Mouse (Mus musculus) liver, embryonic 14.5 days (tissue): Measurements from ENCODE around the gene Myl12a. TPM values are rescaled to one million over a fixed set of nuclear protein-coding genes. Genes with fewer than 3 reads are reported as not detected.
A peak's percentile ranks its signal among the peaks of the same experiment; 100 is the strongest.
"Not testable (repeated sequence)": the region's sequence is repeated elsewhere in the genome, so short reads cannot be mapped to it uniquely, and the experiment has no call there.

Experiments
- ATAC-seq: fragments of 200-750 bp; cut with Nextera tagmentation; 2 replicates; pipeline ENCODE4 v1.8.0; 2017; ENCODE audit warnings: moderate number of reproducible peaks, mild to moderate bottlenecking, moderate library complexity; ENCODE audit not compliant: insufficient read depth
- DNase-seq, 3 experiments: peaks; one replicate each; pipeline ENCODE4 v3.0.0-alpha.2; 2012 to 2013; ENCODE audit warnings: low read depth in 3 of 3, low spot score in 3 of 3
- H3K27ac ChIP-seq: fragments of 300-500 bp; sonication (generic); 2 replicates; pipeline ENCODE4 v1.5.1; 2014; ENCODE audit warnings: moderate library complexity, mild to moderate bottlenecking, control low read depth, inconsistent platforms
- H3K27me3 ChIP-seq: fragments of 300-500 bp; sonication (generic); 2 replicates; pipeline ENCODE4 v1.6.1; 2014; ENCODE audit warnings: mild to moderate bottlenecking, low read length, moderate library complexity; ENCODE audit not compliant: control insufficient read depth, insufficient read depth
- H3K36me3 ChIP-seq: fragments of 300-500 bp; sonication (generic); replicated peaks from 2 replicates; pipeline ENCODE4 v1.6.1; 2014; ENCODE audit warnings: low read depth; ENCODE audit not compliant: control insufficient read depth, insufficient read depth
- H3K4me1 ChIP-seq, 2 experiments: fragments of 200-500 bp in 1 of 2; fragments of 300-500 bp in 1 of 2; sonication (generic) in 1 of 2; replicated peaks; 2 replicates each; pipeline ENCODE4 v1.6.1; 2012 to 2014; ENCODE audit warnings: antibody characterized with exemption in 1 of 2, inconsistent platforms in 1 of 2, low read length in 1 of 2; ENCODE audit not compliant: control insufficient read depth in 2 of 2, insufficient read depth in 2 of 2
- H3K4me2 ChIP-seq: fragments of 300-500 bp; sonication (generic); 2 replicates; pipeline ENCODE4 v1.6.1; 2014; ENCODE audit warnings: low read depth, mild to moderate bottlenecking, control low read depth, moderate library complexity
- H3K4me3 ChIP-seq, 2 experiments: fragments of 200-500 bp in 1 of 2; fragments of 300-500 bp in 1 of 2; sonication (generic) in 1 of 2; 2 replicates each; pipeline ENCODE4 v1.5.1; 2012 to 2014; ENCODE audit warnings: low read depth in 2 of 2, low read length in 2 of 2, mild to moderate bottlenecking in 2 of 2, control low read depth in 1 of 2, inconsistent platforms in 1 of 2, moderate library complexity in 1 of 2; ENCODE audit not compliant: insufficient read depth in 1 of 2
- H3K9ac ChIP-seq: fragments of 300-500 bp; sonication (generic); replicated peaks from 2 replicates; pipeline ENCODE4 v1.6.1; 2014; ENCODE audit warnings: mild to moderate bottlenecking, control low read depth, moderate library complexity
- H3K9me3 ChIP-seq: fragments of 300-500 bp; sonication (generic); 2 replicates; pipeline ENCODE4 v1.6.1; 2016; ENCODE audit warnings: low read length, mixed read lengths; ENCODE audit not compliant: control insufficient read depth
- CTCF ChIP-seq: IDR thresholded peaks from 2 replicates; pipeline ENCODE4 v1.5.1; 2016; ENCODE audit warnings: antibody characterized with exemption, low read depth, control low read depth
- EP300 ChIP-seq: IDR thresholded peaks from 2 replicates; pipeline ENCODE4 v1.6.1; 2016; ENCODE audit warnings: antibody characterized with exemption, low read depth
- WGBS: fragments of 180-500 bp; shearing (Covaris S2); extraction: QIAGEN DNeasy Blood & Tissue Kit; methylation state at CpG from one replicate; pipeline ENCODE4 v1.1.7; 2014; ENCODE audit not compliant: insufficient replicate concordance; 5-methylcytosine and 5-hydroxymethylcytosine counted together
- polyA plus RNA-seq, 2 experiments: library from polyadenylated mRNA; depleted of rRNA in 1 of 2; stranded (reverse) in 1 of 2; unstranded in 1 of 2; fragments of >200 nt; fragmentation: Nextera tagmentation in 1 of 2; extraction: Ambion mirVana in 1 of 2; gene quantifications; 2 replicates each; pipeline versions ENCODE4 v1.2.1 to v1.2.3; 2012 to 2014

Myl12a gene
- polyA plus RNA-seq, 2 experiments = 92.7 to 163 TPM

GRCm38 (mm10) chr17:70968606-70969191 is 34.0 kb downstream of the Myl12a start:
- TF ChIP-seq EP300 (no peak), CTCF (peak; percentile 35; the same call in 1 of the 2 replicates)
- Histone ChIP-seq H3K36me3 (no peaks in the 10 kb centered on the region), H3K4me2 (no peak overlapping the region), H3K27ac (no peak overlapping the region), H3K27me3 (no peaks in the 10 kb centered on the region), H3K9me3 (no peaks in the 10 kb centered on the region), H3K4me3 (no peak overlapping the region), H3K9ac (no peak overlapping the region), H3K4me1 (0 out of 4 replicates have a peak, but pooled peaks cover 0 to 1% of the 10 kb centered on the region in 2 experiments)
- DNase-seq (no peak), ATAC-seq (no peak)
- 26% methylated on average over 8 of the region's 8 CpGs for WGBS

- H3K27ac ChIP-seq = no peak overlapping the region
- no peak overlapping the region for H3K4me2 ChIP-seq
- H3K36me3 ChIP-seq = no peaks in the 10 kb centered on the region
- no peaks in the 10 kb centered on the region for H3K9me3 ChIP-seq
- H3K4me3 ChIP-seq = no peak overlapping the region
- no peak for ATAC-seq
- H3K9ac ChIP-seq = no peak overlapping the region
- TF ChIP-seq EP300 (no peak), CTCF (no peak)
- DNase-seq = no peak
- 0 out of 4 replicates have a peak, but pooled peaks cover 0 to 1% of the 10 kb centered on the region in 2 experiments for H3K4me1 ChIP-seq
- H3K27me3 ChIP-seq = no peaks in the 10 kb centered on the region
- 58% methylated on average over 12 of the region's 12 CpGs for WGBS
Observed at GRCm38 (mm10) chr17:70967646-70968045, 35.0 kb downstream of the Myl12a start.

DNA sequence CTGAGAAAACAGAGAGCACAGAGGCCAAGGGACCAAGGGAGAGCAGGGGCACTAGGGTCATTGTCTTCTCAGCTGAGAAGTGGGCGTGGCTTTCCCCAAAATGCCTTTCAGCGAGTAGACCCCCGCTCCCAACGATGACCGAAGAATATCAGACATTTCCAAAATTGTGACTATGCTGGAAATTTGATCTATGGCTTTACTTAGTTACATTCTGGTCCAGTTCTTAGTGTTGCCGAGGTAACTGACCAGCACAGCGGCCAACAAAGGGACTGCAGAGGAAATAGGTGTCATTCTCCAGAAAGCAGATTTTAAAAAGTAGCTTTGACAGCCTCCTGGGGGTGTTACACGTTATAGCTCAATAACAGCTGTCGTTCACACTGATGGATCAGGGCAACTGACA is 35.5 kb downstream of the Myl12a start:
- DNase-seq (no peak), ATAC-seq (no peak)
- H3K4me3 ChIP-seq = no peak overlapping the region
- H3K27me3 ChIP-seq = no peaks in the 10 kb centered on the region
- 49% methylated on average over 9 of the region's 9 CpGs for WGBS
- H3K9ac ChIP-seq = no peak overlapping the region
- no peak for TF ChIP-seq EP300
- no peak for TF ChIP-seq CTCF
- no peak overlapping the region for H3K4me2 ChIP-seq
- no peak overlapping the region for H3K27ac ChIP-seq
- 0 out of 4 replicates have a peak, but pooled peaks cover 0 to 1% of the 10 kb centered on the region in 2 experiments for H3K4me1 ChIP-seq
- H3K36me3 ChIP-seq = no peaks in the 10 kb centered on the region
- H3K9me3 ChIP-seq = no peaks in the 10 kb centered on the region

GRCm38 (mm10) chr17:70966126-70966525 is 36.6 kb downstream of the Myl12a start:
- no peaks in the 10 kb centered on the region for H3K27me3 ChIP-seq
- no peaks in the 10 kb centered on the region for H3K36me3 ChIP-seq
- no peak overlapping the region for H3K4me3 ChIP-seq
- no peaks in the 10 kb centered on the region for H3K9me3 ChIP-seq
- no peak overlapping the region for H3K4me2 ChIP-seq
- no peak for DNase-seq
- H3K27ac ChIP-seq = no peak overlapping the region
- TF ChIP-seq CTCF (no peak), EP300 (no peak)
- no peak for ATAC-seq
- H3K4me1 ChIP-seq = 0 out of 4 replicates have a peak, but pooled peaks cover 0 to 1% of the 10 kb centered on the region in 2 experiments
- H3K9ac ChIP-seq = no peak overlapping the region
- WGBS = 41% methylated on average over 7 of the region's 7 CpGs

- Histone ChIP-seq H3K27me3 (no peaks in the 10 kb centered on the region), H3K9ac (no peak overlapping the region), H3K36me3 (no peaks in the 10 kb centered on the region), H3K4me1 (0 out of 4 replicates have a peak, but pooled peaks cover 0 to 1% of the 10 kb centered on the region in 2 experiments), H3K4me3 (no peak overlapping the region), H3K4me2 (no peak overlapping the region), H3K9me3 (no peaks in the 10 kb centered on the region), H3K27ac (no peak overlapping the region)
- ATAC-seq = no peak
- WGBS = 56% methylated on average over 2 of the region's 2 CpGs
- no peak for DNase-seq
- TF ChIP-seq CTCF = no peak
- TF ChIP-seq EP300 = no peak
Observed at GRCm38 (mm10) chr17:70965281-70965680, 37.4 kb downstream of the Myl12a start.

GRCm38 (mm10) chr17:70963546-70963945 is 39.1 kb downstream of the Myl12a start:
- DNase-seq = peak; percentile 38 to 47 (median 42)
- WGBS = 73% methylated on average over 13 of the region's 13 CpGs
- H3K9me3 ChIP-seq, H3K27me3 ChIP-seq, H3K4me3 ChIP-seq, H3K27ac ChIP-seq, H3K36me3 ChIP-seq, H3K4me1 ChIP-seq, H3K9ac ChIP-seq, H3K4me2 ChIP-seq: not testable (repeated sequence)
- ATAC-seq = peak; percentile 100
